Mouse (Mus musculus): ENCODE data around the gene Trmt6. TPM values are rescaled to one million over a fixed set of nuclear protein-coding genes. Genes with fewer than 3 reads are reported as not detected.

Gene Trmt6
- polyA plus RNA-seq, 1 experiment = 29.6 TPM

Other genes with a start within 250 kb of the Trmt6 start
- 89.0 and 90.7 TPM in 2 replicates for gene Gpcpd1, start 228.3 kb downstream of the Trmt6 start, polyA plus RNA-seq (2012; rRNA removed)
- gene Shld1, start 129.1 kb downstream of the Trmt6 start, polyA plus RNA-seq (2012; rRNA removed) = 20.7 and 21.4 TPM in 2 replicates
- gene Chgb, start 34.8 kb downstream of the Trmt6 start, polyA plus RNA-seq (2012; rRNA removed) = 237 and 239 TPM in 2 replicates
- 3.1 and 3.5 TPM in 2 replicates for gene Mcm8, start 86 bp upstream of the Trmt6 start, polyA plus RNA-seq (2012; rRNA removed)
- 28.5 TPM in 2 replicates for gene Crls1, start 30.6 kb upstream of the Trmt6 start, polyA plus RNA-seq (2012; rRNA removed)
- 0.12 and 0.19 TPM in 2 replicates for gene Lrrn4, start 64.8 kb upstream of the Trmt6 start, polyA plus RNA-seq (2012; rRNA removed)
- gene Fermt1, start 129.9 kb upstream of the Trmt6 start, polyA plus RNA-seq (2012; rRNA removed) = 0.04 TPM in 1 of 2 replicates, not detected in the other

All from frontal cortex, adult 2 months (tissue).